Mouse (Mus musculus) liver, embryonic 11.5 days (tissue): ENCODE measurements around the gene Pid1. TPM values are rescaled to one million over a fixed set of nuclear protein-coding genes. Genes with fewer than 3 reads are reported as not detected.

Experiments
- ATAC-seq: fragments of 200-750 bp; cut with Nextera tagmentation; replicated peaks from 2 replicates; pipeline ENCODE4 v1.8.0; 2017; ENCODE audit warnings: moderate number of reproducible peaks, mild to moderate bottlenecking, moderate TSS enrichment, moderate library complexity; ENCODE audit not compliant: low FRiP score
- DNase-seq: peaks from one replicate; pipeline ENCODE4 v3.0.0-alpha.2; 2017; ENCODE audit warnings: low spot score
- H3K27ac ChIP-seq: fragments of 300-500 bp; sonication (generic); 2 replicates; pipeline ENCODE4 v1.5.1; 2014; ENCODE audit warnings: mild to moderate bottlenecking, low read depth, low read length, control low read depth
- H3K27me3 ChIP-seq: fragments of 300-500 bp; sonication (generic); replicated peaks from 2 replicates; pipeline ENCODE4 v1.6.1; 2014; ENCODE audit warnings: low read length, mixed read lengths; ENCODE audit not compliant: control insufficient read depth, insufficient read depth
- H3K36me3 ChIP-seq: fragments of 300-500 bp; sonication (generic); 2 replicates; pipeline ENCODE4 v1.6.1; 2014; ENCODE audit warnings: mild to moderate bottlenecking, low read length, moderate library complexity, mixed read lengths; ENCODE audit not compliant: control insufficient read depth, insufficient read depth
- H3K4me1 ChIP-seq: fragments of 300-500 bp; sonication (generic); replicated peaks from 2 replicates; pipeline ENCODE4 v1.6.1; 2014; ENCODE audit warnings: low read length, mixed read lengths; ENCODE audit not compliant: control insufficient read depth, insufficient read depth
- H3K4me2 ChIP-seq: fragments of 300-500 bp; sonication (generic); 2 replicates; pipeline ENCODE4 v1.6.1; 2014; ENCODE audit warnings: mild to moderate bottlenecking, control low read depth, moderate library complexity
- H3K4me3 ChIP-seq: fragments of 300-500 bp; sonication (generic); 2 replicates; pipeline ENCODE4 v1.5.1; 2014; ENCODE audit warnings: low read depth, low read length, control low read depth
- H3K9ac ChIP-seq: fragments of 300-500 bp; sonication (generic); 2 replicates; pipeline ENCODE4 v1.6.1; 2014; ENCODE audit warnings: low read depth, low read length, control low read depth
- H3K9me3 ChIP-seq: fragments of 300-500 bp; sonication (generic); 2 replicates; pipeline ENCODE4 v1.6.1; 2016; ENCODE audit warnings: low read length, inconsistent platforms, mixed read lengths; ENCODE audit not compliant: control insufficient read depth
- WGBS: fragments of 180-500 bp; shearing (Covaris S2); extraction: QIAGEN DNeasy Blood & Tissue Kit; methylation state at CpG from one replicate; pipeline ENCODE4 v1.1.7; 2014; 5-methylcytosine and 5-hydroxymethylcytosine counted together
- polyA plus RNA-seq: library from polyadenylated mRNA; unstranded; fragments of >200 nt; fragmentation: Nextera tagmentation; extraction: Ambion mirVana; gene quantifications from 2 replicates; pipeline ENCODE4 v1.2.1, GENCODE M21; 2014

Gene Pid1
- polyA plus RNA-seq, 1 experiment from 2014 or later = 20.6 TPM

- H3K27me3 ChIP-seq = no peaks in the 10 kb centered on the region
- no peaks in the 10 kb centered on the region for H3K36me3 ChIP-seq
- H3K4me3 ChIP-seq = no peak overlapping the region
- H3K9ac ChIP-seq = no peak overlapping the region
- no peaks in the 10 kb centered on the region for H3K4me1 ChIP-seq
- no peak overlapping the region for H3K4me2 ChIP-seq
- H3K27ac ChIP-seq = no peak overlapping the region
- no peak for DNase-seq
- H3K9me3 ChIP-seq = no peaks in the 10 kb centered on the region
- WGBS = 84% methylated on average over 2 of the region's 2 CpGs
- no peak for ATAC-seq
These were observed 92.2 kb downstream of the Pid1 start for GRCm38 (mm10) chr1:84271712-84272200.

- H3K4me1 ChIP-seq = no peaks in the 10 kb centered on the region
- DNase-seq (no peak), ATAC-seq (no peak)
- H3K9ac ChIP-seq = no peak overlapping the region
- no peaks in the 10 kb centered on the region for H3K36me3 ChIP-seq
- H3K27me3 ChIP-seq = no peaks in the 10 kb centered on the region
- H3K9me3 ChIP-seq = no peaks in the 10 kb centered on the region
- 97% methylated on average over 2 of the region's 2 CpGs for WGBS
- no peak overlapping the region for H3K4me2 ChIP-seq
- H3K27ac ChIP-seq = no peak overlapping the region
- no peak overlapping the region for H3K4me3 ChIP-seq
These were observed 106.3 kb downstream of the Pid1 start for GRCm38 (mm10) chr1:84257656-84258055.

- Histone ChIP-seq H3K4me1 (no peaks in the 10 kb centered on the region), H3K9me3 (no peaks in the 10 kb centered on the region), H3K4me3 (no peak overlapping the region), H3K9ac (no peak overlapping the region), H3K27ac (no peak overlapping the region), H3K36me3 (no peaks in the 10 kb centered on the region), H3K4me2 (no peak overlapping the region), H3K27me3 (no peaks in the 10 kb centered on the region)
- 74% methylated on average over 5 of the region's 5 CpGs for WGBS
- DNase-seq (no peak), ATAC-seq (no peak)
These were observed 109.6 kb downstream of the Pid1 start for GRCm38 (mm10) chr1:84254361-84254760.

GRCm38 (mm10) chr1:84253838-84254237 lies 110.1 kb downstream of the Pid1 start:
- H3K36me3 ChIP-seq = no peaks in the 10 kb centered on the region
- no peak for DNase-seq
- H3K4me1 ChIP-seq = no peaks in the 10 kb centered on the region
- H3K27ac ChIP-seq = no peak overlapping the region
- no peak for ATAC-seq
- no peak overlapping the region for H3K4me2 ChIP-seq
- no peak overlapping the region for H3K9ac ChIP-seq
- H3K4me3 ChIP-seq = no peak overlapping the region
- 55% methylated on average over 3 of the region's 3 CpGs for WGBS
- no peaks in the 10 kb centered on the region for H3K27me3 ChIP-seq
- H3K9me3 ChIP-seq = no peaks in the 10 kb centered on the region

- no peak overlapping the region for H3K4me3 ChIP-seq
- no peaks in the 10 kb centered on the region for H3K27me3 ChIP-seq
- no peak for DNase-seq
- no peak overlapping the region for H3K9ac ChIP-seq
- no peak overlapping the region for H3K27ac ChIP-seq
- ATAC-seq = no peak
- no peaks in the 10 kb centered on the region for H3K9me3 ChIP-seq
- no peaks in the 10 kb centered on the region for H3K36me3 ChIP-seq
- no peaks in the 10 kb centered on the region for H3K4me1 ChIP-seq
- WGBS = 61% methylated on average over 1 of the region's 1 CpGs
- H3K4me2 ChIP-seq = no peak overlapping the region
These were observed 112.8 kb downstream of the Pid1 start for GRCm38 (mm10) chr1:84251205-84251604.

GRCm38 (mm10) chr1:84250770-84251169 lies 113.2 kb downstream of the Pid1 start:
- DNase-seq = no peak
- Histone ChIP-seq H3K9me3 (no peaks in the 10 kb centered on the region), H3K4me3 (no peak overlapping the region), H3K9ac (no peak overlapping the region), H3K4me1 (no peaks in the 10 kb centered on the region), H3K4me2 (no peak overlapping the region), H3K36me3 (no peaks in the 10 kb centered on the region), H3K27me3 (no peaks in the 10 kb centered on the region), H3K27ac (no peak overlapping the region)
- no peak for ATAC-seq
- 89% methylated on average over 1 of the region's 1 CpGs for WGBS

- Histone ChIP-seq H3K9ac (no peak overlapping the region), H3K4me1 (no peaks in the 10 kb centered on the region), H3K27me3 (no peaks in the 10 kb centered on the region), H3K27ac (no peak overlapping the region), H3K9me3 (no peaks in the 10 kb centered on the region), H3K36me3 (no peaks in the 10 kb centered on the region), H3K4me3 (no peak overlapping the region), H3K4me2 (no peak overlapping the region)
- WGBS = 87% methylated on average over 6 of the region's 6 CpGs
- ATAC-seq = no peak
- no peak for DNase-seq
These were observed 114.1 kb downstream of the Pid1 start for GRCm38 (mm10) chr1:84249772-84250338.

- Histone ChIP-seq H3K27me3 (no peaks in the 10 kb centered on the region), H3K9ac (no peak overlapping the region), H3K9me3 (no peaks in the 10 kb centered on the region), H3K4me3 (no peak overlapping the region), H3K27ac (no peak overlapping the region), H3K4me1 (no peaks in the 10 kb centered on the region), H3K36me3 (no peaks in the 10 kb centered on the region), H3K4me2 (no peak overlapping the region)
- DNase-seq = no peak
- ATAC-seq = no peak
- WGBS = 84% methylated on average over 3 of the region's 3 CpGs
These were observed 116.9 kb downstream of the Pid1 start for GRCm38 (mm10) chr1:84247111-84247510.

GRCm38 (mm10) chr1:84241192-84241828 lies 122.7 kb downstream of the Pid1 start:
- no peak for DNase-seq
- no peaks in the 10 kb centered on the region for H3K9me3 ChIP-seq
- WGBS = 55% methylated on average over 4 of the region's 4 CpGs
- ATAC-seq = no peak
- no peak overlapping the region for H3K9ac ChIP-seq
- H3K36me3 ChIP-seq = no peaks in the 10 kb centered on the region
- H3K27ac ChIP-seq = no peak overlapping the region
- H3K4me2 ChIP-seq = no peak overlapping the region
- H3K27me3 ChIP-seq = no peaks in the 10 kb centered on the region
- H3K4me3 ChIP-seq = no peak overlapping the region
- no peaks in the 10 kb centered on the region for H3K4me1 ChIP-seq
